Mouse (Mus musculus): ENCODE results near the gene Hypk. TPM values are rescaled to one million over a fixed set of nuclear protein-coding genes. Genes with fewer than 3 reads are reported as not detected.
A peak's percentile ranks its signal among the peaks of the same experiment; 100 is the strongest.

Hypk gene
- polyA plus RNA-seq, 1 experiment from 2014 or later = 89.7 TPM

DNA sequence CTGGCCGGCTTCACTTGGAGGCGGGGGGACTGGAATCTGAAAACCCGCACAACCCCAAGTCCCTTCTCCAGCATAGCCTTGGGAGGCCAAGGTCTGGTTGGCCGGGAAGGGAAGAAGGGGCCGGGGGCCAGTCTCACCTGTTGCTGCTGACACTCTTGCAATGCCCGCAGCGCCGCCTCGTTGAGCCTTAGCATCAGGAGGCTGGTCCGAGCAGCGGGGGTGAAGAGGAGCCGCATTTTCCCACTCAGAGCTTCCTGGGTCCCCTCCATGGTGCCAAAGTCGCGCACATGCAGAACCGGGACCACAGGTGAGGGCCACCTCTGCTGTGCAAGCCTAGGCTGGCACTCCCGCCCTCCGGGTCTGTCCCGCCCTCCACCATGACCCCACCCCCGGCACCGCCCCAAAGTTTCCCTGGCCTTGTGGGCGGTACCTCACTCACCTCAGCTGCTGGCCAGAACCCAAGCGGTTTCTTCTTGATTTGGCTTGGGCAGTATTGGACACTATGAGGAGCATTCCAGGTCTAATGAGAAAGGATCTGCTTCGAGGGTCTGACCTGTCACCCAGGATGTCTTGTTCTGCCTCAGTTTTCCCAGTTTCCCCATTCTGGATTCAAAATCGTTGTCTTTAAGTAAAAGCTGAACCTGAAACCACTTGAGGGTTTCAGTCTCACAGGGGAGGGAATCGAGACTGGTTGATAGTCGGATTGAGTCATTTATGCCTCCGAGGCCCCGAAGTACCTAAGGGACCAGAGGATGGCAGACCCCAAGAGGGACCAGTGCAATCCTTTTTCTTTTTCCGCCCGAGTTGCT is 10.6 kb upstream of the Hypk start:
- H3K4me3 ChIP-seq (ENCODE audit: low read depth, low read length) = peak overlapping the region; percentile 33
- peak; percentile 86 for ATAC-seq (ENCODE audit: insufficient number of reproducible peaks, insufficient read depth, low FRiP score, low read depth)
- peak overlapping the region; percentile 28; the same call in 1 of the 2 replicates for H3K9ac ChIP-seq (replicated peaks; ENCODE audit: low read depth, low read length)
- no peaks in the 10 kb centered on the region for H3K9me3 ChIP-seq (ENCODE audit: control insufficient read depth, low read depth, low read length)
- H3K27ac ChIP-seq (ENCODE audit: low read length) = no peak overlapping the region
- WGBS = 2% methylated on average over 30 of the region's 30 CpGs
- H3K4me1 ChIP-seq (ENCODE audit: control insufficient read depth, insufficient read depth, low read length) = peaks cover 17% of the 10 kb centered on the region; the same call in 1 of the 2 replicates
- H3K27me3 ChIP-seq (ENCODE audit: control insufficient read depth, insufficient read depth, low read length) = 0 out of 2 replicates have a peak, but pooled peaks cover 3% of the 10 kb centered on the region
- peaks cover 21% of the 10 kb centered on the region for H3K36me3 ChIP-seq (ENCODE audit: control insufficient read depth, insufficient read depth, low read length)
- peak overlapping the region; percentile 56 for H3K4me2 ChIP-seq (replicated peaks; ENCODE audit: low read depth, low read length)

- Histone ChIP-seq H3K4me1 (ENCODE audit: control insufficient read depth, insufficient read depth, low read length) (peaks cover 20% of the 10 kb centered on the region; the same call in 1 of the 2 replicates), H3K9ac (replicated peaks; ENCODE audit: low read depth, low read length) (peak overlapping the region; percentile 28; the same call in 1 of the 2 replicates), H3K27ac (ENCODE audit: low read length) (no peak overlapping the region), H3K36me3 (ENCODE audit: control insufficient read depth, insufficient read depth, low read length) (peaks cover 16% of the 10 kb centered on the region; the same call in 1 of the 2 replicates), H3K4me3 (ENCODE audit: low read depth, low read length) (peak overlapping the region; percentile 33; the same call in 1 of the 2 replicates), H3K4me2 (replicated peaks; ENCODE audit: low read depth, low read length) (peak overlapping the region; percentile 56), H3K9me3 (ENCODE audit: control insufficient read depth, low read depth, low read length) (no peaks in the 10 kb centered on the region), H3K27me3 (ENCODE audit: control insufficient read depth, insufficient read depth, low read length) (0 out of 2 replicates have a peak, but pooled peaks cover 3% of the 10 kb centered on the region)
- WGBS = 9% methylated on average over 8 of the region's 8 CpGs
- ATAC-seq (ENCODE audit: insufficient number of reproducible peaks, insufficient read depth, low FRiP score, low read depth) = no peak
These were observed 10.1 kb upstream of the Hypk start for GRCm38 (mm10) chr2:121443068-121443349.

- Histone ChIP-seq H3K4me3 (ENCODE audit: low read depth, low read length) (peak within 1 kb of the TSS; percentile 33; the same call in 1 of the 2 replicates), H3K9me3 (ENCODE audit: control insufficient read depth, low read depth, low read length) (no peaks in the 10 kb centered on the region), H3K9ac (replicated peaks; ENCODE audit: low read depth, low read length) (no peak within 1 kb of the TSS)
These were observed 8.9 kb upstream of the Hypk start, which contains the start of gene Ell3 for GRCm38 (mm10) chr2:121444178-121444577. Gene Ell3 (minus strand): TSS chr2:121444278.

DNA sequence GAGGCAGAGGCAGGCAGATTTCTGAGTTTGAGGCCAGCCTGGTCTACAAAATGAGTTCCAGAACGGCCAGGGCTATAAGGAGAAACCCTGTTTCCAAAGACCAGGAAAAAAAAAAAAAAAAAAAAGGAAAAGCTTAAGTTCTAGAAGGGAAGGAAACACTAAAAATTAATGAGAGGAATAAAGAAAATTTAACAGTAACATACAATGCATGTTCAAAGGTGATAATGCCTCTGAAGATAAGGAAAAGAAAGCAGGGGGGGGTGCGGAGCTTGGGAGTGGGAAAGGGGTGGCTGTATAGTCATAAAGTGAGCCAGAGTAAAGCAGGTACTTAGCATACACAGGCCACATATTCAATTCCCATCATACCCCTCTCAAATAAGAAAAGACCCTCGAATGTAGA is 8.0 kb upstream of the Hypk start:
- Histone ChIP-seq H3K36me3 (ENCODE audit: control insufficient read depth, insufficient read depth, low read length) (0 out of 2 replicates have a peak, but pooled peaks cover under 1% of the 10 kb centered on the region), H3K9me3 (ENCODE audit: control insufficient read depth, low read depth, low read length) (no peaks in the 10 kb centered on the region), H3K27me3 (ENCODE audit: control insufficient read depth, insufficient read depth, low read length) (0 out of 2 replicates have a peak, but pooled peaks cover 3% of the 10 kb centered on the region), H3K4me3 (ENCODE audit: low read depth, low read length) (no peak overlapping the region), H3K9ac (replicated peaks; ENCODE audit: low read depth, low read length) (no peak overlapping the region), H3K4me1 (ENCODE audit: control insufficient read depth, insufficient read depth, low read length) (peaks cover 21% of the 10 kb centered on the region; the same call in 1 of the 2 replicates), H3K27ac (ENCODE audit: low read length) (no peak overlapping the region), H3K4me2 (replicated peaks; ENCODE audit: low read depth, low read length) (no peak overlapping the region)
- ATAC-seq (ENCODE audit: insufficient number of reproducible peaks, insufficient read depth, low FRiP score, low read depth) = no peak
- 86% methylated on average over 3 of the region's 3 CpGs for WGBS

More at GRCm38 (mm10) chr2:121444178-121444577, 8.9 kb upstream of the Hypk start, which contains the start of gene Ell3:
- ATAC-seq (ENCODE audit: insufficient number of reproducible peaks, insufficient read depth, low FRiP score, low read depth) = no peak
- H3K27ac ChIP-seq (ENCODE audit: low read length) = no peak within 1 kb of the TSS
- H3K4me2 ChIP-seq (replicated peaks; ENCODE audit: low read depth, low read length) = peak within 1 kb of the TSS; percentile 56
- 0 out of 2 replicates have a peak, but pooled peaks cover 3% of the 10 kb centered on the region for H3K27me3 ChIP-seq (ENCODE audit: control insufficient read depth, insufficient read depth, low read length)
- WGBS = 77% methylated on average over 1 of the region's 1 CpGs
- peaks cover 20% of the 10 kb centered on the region; the same call in 1 of the 2 replicates for H3K4me1 ChIP-seq (ENCODE audit: control insufficient read depth, insufficient read depth, low read length)
- peaks cover 9% of the 10 kb centered on the region; the same call in 1 of the 2 replicates for H3K36me3 ChIP-seq (ENCODE audit: control insufficient read depth, insufficient read depth, low read length)

GRCm38 (mm10) chr2:121446506-121446905 is 6.6 kb upstream of the Hypk start:
- H3K27me3 ChIP-seq (ENCODE audit: control insufficient read depth, insufficient read depth, low read length) = 0 out of 2 replicates have a peak, but pooled peaks cover under 1% of the 10 kb centered on the region
- no peak overlapping the region for H3K4me2 ChIP-seq (replicated peaks; ENCODE audit: low read depth, low read length)
- no peak for ATAC-seq (ENCODE audit: insufficient number of reproducible peaks, insufficient read depth, low FRiP score, low read depth)
- 79% methylated on average over 4 of the region's 4 CpGs for WGBS
- peaks cover 3% of the 10 kb centered on the region; the same call in 1 of the 2 replicates for H3K36me3 ChIP-seq (ENCODE audit: control insufficient read depth, insufficient read depth, low read length)
- peaks cover 32% of the 10 kb centered on the region; the same call in 1 of the 2 replicates for H3K4me1 ChIP-seq (ENCODE audit: control insufficient read depth, insufficient read depth, low read length)
- H3K9ac ChIP-seq (replicated peaks; ENCODE audit: low read depth, low read length) = no peak overlapping the region
- no peaks in the 10 kb centered on the region for H3K9me3 ChIP-seq (ENCODE audit: control insufficient read depth, low read depth, low read length)
- H3K4me3 ChIP-seq (ENCODE audit: low read depth, low read length) = no peak overlapping the region
- no peak overlapping the region for H3K27ac ChIP-seq (ENCODE audit: low read length)

GRCm38 (mm10) chr2:121447006-121447405 is 6.1 kb upstream of the Hypk start:
- ATAC-seq (ENCODE audit: insufficient number of reproducible peaks, insufficient read depth, low FRiP score, low read depth) = no peak
- Histone ChIP-seq H3K9ac (replicated peaks; ENCODE audit: low read depth, low read length) (no peak overlapping the region), H3K27me3 (ENCODE audit: control insufficient read depth, insufficient read depth, low read length) (no peaks in the 10 kb centered on the region), H3K27ac (ENCODE audit: low read length) (no peak overlapping the region), H3K4me1 (ENCODE audit: control insufficient read depth, insufficient read depth, low read length) (peaks cover 29% of the 10 kb centered on the region; the same call in 1 of the 2 replicates), H3K4me2 (replicated peaks; ENCODE audit: low read depth, low read length) (no peak overlapping the region), H3K9me3 (ENCODE audit: control insufficient read depth, low read depth, low read length) (no peaks in the 10 kb centered on the region), H3K4me3 (ENCODE audit: low read depth, low read length) (no peak overlapping the region), H3K36me3 (ENCODE audit: control insufficient read depth, insufficient read depth, low read length) (peaks cover 5% of the 10 kb centered on the region; the same call in 1 of the 2 replicates)
- WGBS = 81% methylated on average over 3 of the region's 3 CpGs

DNA sequence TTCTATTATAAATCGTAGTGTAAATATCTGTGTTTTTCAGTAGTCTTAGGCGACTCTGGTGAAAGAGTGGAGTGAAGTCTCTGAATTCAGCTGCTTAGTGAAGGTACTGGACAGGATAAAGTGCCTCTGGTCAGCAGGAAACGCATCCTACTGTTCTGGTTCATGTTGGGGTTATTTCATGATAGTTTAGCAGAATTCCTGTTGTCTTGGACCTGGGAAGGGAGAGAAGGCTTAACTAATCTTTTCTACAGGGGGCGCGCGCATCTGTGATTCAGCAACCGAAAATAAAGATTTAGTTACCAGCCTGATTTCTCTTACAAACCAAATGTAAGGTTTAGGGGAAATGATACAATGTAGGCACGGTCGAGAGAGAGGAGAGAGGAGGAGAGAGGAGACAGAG is 5.0 kb upstream of the Hypk start:
- H3K9me3 ChIP-seq (ENCODE audit: control insufficient read depth, low read depth, low read length) = no peaks in the 10 kb centered on the region
- H3K36me3 ChIP-seq (ENCODE audit: control insufficient read depth, insufficient read depth, low read length) = peaks cover 14% of the 10 kb centered on the region
- peaks cover 20% of the 10 kb centered on the region; the same call in 1 of the 2 replicates for H3K4me1 ChIP-seq (ENCODE audit: control insufficient read depth, insufficient read depth, low read length)
- ATAC-seq (ENCODE audit: insufficient number of reproducible peaks, insufficient read depth, low FRiP score, low read depth) = no peak
- 13% methylated on average over 9 of the region's 9 CpGs for WGBS
- peak overlapping the region; percentile 97 for H3K27ac ChIP-seq (ENCODE audit: low read length)
- peak overlapping the region; percentile 92 for H3K4me3 ChIP-seq (ENCODE audit: low read depth, low read length)
- peak overlapping the region; percentile 25; the same call in 1 of the 2 replicates for H3K9ac ChIP-seq (replicated peaks; ENCODE audit: low read depth, low read length)
- H3K27me3 ChIP-seq (ENCODE audit: control insufficient read depth, insufficient read depth, low read length) = no peaks in the 10 kb centered on the region
- H3K4me2 ChIP-seq (replicated peaks; ENCODE audit: low read depth, low read length) = peak overlapping the region; percentile 82

- peak; percentile 99 for ATAC-seq (ENCODE audit: insufficient number of reproducible peaks, insufficient read depth, low FRiP score, low read depth)
- Histone ChIP-seq H3K36me3 (ENCODE audit: control insufficient read depth, insufficient read depth, low read length) (peaks cover 19% of the 10 kb centered on the region), H3K9me3 (ENCODE audit: control insufficient read depth, low read depth, low read length) (no peaks in the 10 kb centered on the region), H3K27me3 (ENCODE audit: control insufficient read depth, insufficient read depth, low read length) (no peaks in the 10 kb centered on the region), H3K27ac (ENCODE audit: low read length) (peak within 1 kb of the TSS; percentile 97), H3K9ac (replicated peaks; ENCODE audit: low read depth, low read length) (peak within 1 kb of the TSS; percentile 96), H3K4me3 (ENCODE audit: low read depth, low read length) (peak within 1 kb of the TSS; percentile 92), H3K4me1 (ENCODE audit: control insufficient read depth, insufficient read depth, low read length) (peaks cover 17% of the 10 kb centered on the region; the same call in 1 of the 2 replicates), H3K4me2 (replicated peaks; ENCODE audit: low read depth, low read length) (peak within 1 kb of the TSS; percentile 91)
- WGBS = 0% methylated on average over 63 of the region's 74 CpGs
These were observed 4.2 kb upstream of the Hypk start, which contains the start of gene Serf2 for GRCm38 (mm10) chr2:121448739-121449535. Gene Serf2 (plus strand): TSS chr2:121449195.

All from stomach, embryonic 14.5 days (tissue).